Mouse (Mus musculus): ENCODE measurements around the gene Hist1h4b. TPM values are rescaled to one million over a fixed set of nuclear protein-coding genes. Genes with fewer than 3 reads are reported as not detected.

Hist1h4b gene
- polyA plus RNA-seq, 1 experiment from 2014 or later = 2.0 TPM

GRCm38 (mm10) chr13:23779025-23779424 is 22.2 kb downstream of the Hist1h4b start:
- ChIA-PET CTCF (no interaction called here), POLR2A (no interaction called here)
- TF ChIP-seq CTCF (IDR thresholded peaks at IDR 0.05) = no peak
- H3K27me3 ChIP-seq = peaks cover 10% of the 10 kb centered on the region
- no peak for DNase-seq (ENCODE audit: low read depth, low spot score)
- no peak for ATAC-seq
- in situ Hi-C loops (cut with MboI; ENCODE audit: low pct_unique_long_range_greater_than_20kb) = no loop called here

GRCm38 (mm10) chr13:23792520-23792919 is 35.7 kb downstream of the Hist1h4b start:
- no peak for ATAC-seq
- ChIA-PET CTCF (interaction anchor here (0.8 to 1.4 kb wide), 8 partner anchors 11 to 516 kb away, joined by 3 to 4 read pairs (median 3); no protein-coding TSS in a partner anchor), POLR2A (no interaction called here)
- TF ChIP-seq CTCF (IDR thresholded peaks at IDR 0.05) = peak; percentile 78
- in situ Hi-C loops (cut with MboI; ENCODE audit: low pct_unique_long_range_greater_than_20kb) = loop anchor here (10.0 kb wide), 1 partner anchor 522 kb away; no protein-coding TSS in a partner anchor
- peaks cover 12% of the 10 kb centered on the region for H3K27me3 ChIP-seq
- peak; percentile 10 for DNase-seq (ENCODE audit: low read depth, low spot score)

- no peak for ATAC-seq
- ChIA-PET POLR2A (no interaction called here), CTCF (interaction anchor here (0.9 kb wide), 1 partner anchor 13 kb away, joined by 3 read pairs; no protein-coding TSS in a partner anchor)
- TF ChIP-seq CTCF (IDR thresholded peaks at IDR 0.05) = no peak
- no peak for DNase-seq (ENCODE audit: low read depth, low spot score)
- in situ Hi-C loops (cut with MboI; ENCODE audit: low pct_unique_long_range_greater_than_20kb) = loop anchor here (10.0 kb wide), 1 partner anchor 515 kb away; no protein-coding TSS in a partner anchor
- peaks cover 4% of the 10 kb centered on the region for H3K27me3 ChIP-seq
These were observed 42.6 kb downstream of the Hist1h4b start for GRCm38 (mm10) chr13:23799405-23799804.

- peaks cover 24% of the 10 kb centered on the region for H3K27me3 ChIP-seq
- ATAC-seq (no peak), DNase-seq (ENCODE audit: low read depth, low spot score) (no peak)
- ChIA-PET POLR2A (no interaction called here), CTCF (interaction anchor here (0.7 to 1.2 kb wide), 2 partner anchors 11 to 12 kb away, joined by 4 to 5 read pairs; no protein-coding TSS in a partner anchor)
- in situ Hi-C loops (cut with MboI; ENCODE audit: low pct_unique_long_range_greater_than_20kb) = no loop called here
- no peak for TF ChIP-seq CTCF (IDR thresholded peaks at IDR 0.05)
These were observed 47.7 kb downstream of the Hist1h4b start for GRCm38 (mm10) chr13:23804532-23804931.

- DNase-seq (ENCODE audit: low read depth, low spot score) (no peak), ATAC-seq (no peak)
- in situ Hi-C loops (cut with MboI; ENCODE audit: low pct_unique_long_range_greater_than_20kb) = no loop called here
- peaks cover 39% of the 10 kb centered on the region for H3K27me3 ChIP-seq
- POLR2A ChIA-PET = no interaction called here
- CTCF ChIA-PET = interaction anchor here (0.9 kb wide), 1 partner anchor 14 kb away, joined by 4 read pairs; no protein-coding TSS in a partner anchor
- no peak for TF ChIP-seq CTCF (IDR thresholded peaks at IDR 0.05)
These were observed 49.7 kb downstream of the Hist1h4b start, which contains the start of gene Slc17a2 for GRCm38 (mm10) chr13:23806422-23807052. TSS of gene Slc17a2 (plus strand) at chr13:23806993.

Other genes with a start within 250 kb of the Hist1h4b start
- gene Hist1h4h, start 226.0 kb upstream of the Hist1h4b start, polyA plus RNA-seq (2021) = 7.0 TPM
- gene Hist1h2af, start 223.1 kb upstream of the Hist1h4b start, polyA plus RNA-seq (2021) = 1.3 TPM
- 1.7 TPM for gene Hist1h3g, start 221.6 kb upstream of the Hist1h4b start, polyA plus RNA-seq (2021)
- gene Hist1h2bh, start 213.6 kb upstream of the Hist1h4b start, polyA plus RNA-seq (2021) = 2.1 TPM
- gene Hist1h3f, start 213.0 kb upstream of the Hist1h4b start, polyA plus RNA-seq (2021) = 0.49 TPM
- not detected for gene Hist1h4f, start 205.4 kb upstream of the Hist1h4b start, polyA plus RNA-seq (2021)
- gene Hist1h1d, start 203.8 kb upstream of the Hist1h4b start, polyA plus RNA-seq (2021) = 2.1 TPM
- gene Hist1h3e, start 194.6 kb upstream of the Hist1h4b start, polyA plus RNA-seq (2021) = 0.56 TPM
- 0.72 TPM for gene Hist1h2ae, start 185.8 kb upstream of the Hist1h4b start, polyA plus RNA-seq (2021)
- 12.9 TPM for gene Hist1h2bg, start 185.6 kb upstream of the Hist1h4b start, polyA plus RNA-seq (2021)
- gene Hist1h2bf, start 182.8 kb upstream of the Hist1h4b start, polyA plus RNA-seq (2021) = 2.0 TPM
- 1.0 TPM for gene Hist1h2ad, start 182.6 kb upstream of the Hist1h4b start, polyA plus RNA-seq (2021)
- gene Hist1h3d, start 181.2 kb upstream of the Hist1h4b start, polyA plus RNA-seq (2021) = 1.4 TPM
- gene Hist1h4d, start 175.4 kb upstream of the Hist1h4b start, polyA plus RNA-seq (2021) = 0.36 TPM
- 2.9 TPM for gene Hist1h2be, start 135.9 kb upstream of the Hist1h4b start, polyA plus RNA-seq (2021)
- 1.6 TPM for gene Hist1h1e, start 134.5 kb upstream of the Hist1h4b start, polyA plus RNA-seq (2021)
- 0.92 TPM for gene Hist1h2ac, start 73.1 kb upstream of the Hist1h4b start, polyA plus RNA-seq (2021)
- 60.2 TPM for gene Hist1h2bc, start 72.8 kb upstream of the Hist1h4b start, polyA plus RNA-seq (2021)
- 4.6 TPM for gene Hist1h1t, start 61.2 kb upstream of the Hist1h4b start, polyA plus RNA-seq (2021)
- 0.36 TPM for gene Hist1h4c, start 58.6 kb upstream of the Hist1h4b start, polyA plus RNA-seq (2021)
- gene Hfe, start 46.2 kb upstream of the Hist1h4b start, polyA plus RNA-seq (2021) = 5.8 TPM
- 245 TPM for gene Hist1h1c, start 18.2 kb upstream of the Hist1h4b start, polyA plus RNA-seq (2021)
- gene Hist1h3c, start 11.4 kb upstream of the Hist1h4b start, polyA plus RNA-seq (2021) = 0.73 TPM
- 0.41 TPM for gene Hist1h2bb, start 10.3 kb upstream of the Hist1h4b start, polyA plus RNA-seq (2021)
- gene Hist1h2ab, start 5.9 kb upstream of the Hist1h4b start, polyA plus RNA-seq (2021) = 0.40 TPM
- 0.65 TPM for gene Hist1h3b, start 4.7 kb upstream of the Hist1h4b start, polyA plus RNA-seq (2021)
- gene Hist1h4a, start 4.2 kb downstream of the Hist1h4b start, polyA plus RNA-seq (2021) = 0.13 TPM
- 0.18 TPM for gene Hist1h3a, start 5.4 kb downstream of the Hist1h4b start, polyA plus RNA-seq (2021)
- 1.2 TPM for gene Hist1h1a, start 6.7 kb downstream of the Hist1h4b start, polyA plus RNA-seq (2021)
- gene Trim38, start 12.9 kb downstream of the Hist1h4b start, polyA plus RNA-seq (2021) = not detected
- gene Slc17a2, start 50.0 kb downstream of the Hist1h4b start, polyA plus RNA-seq (2021) = not detected
- 0.06 TPM for gene Slc17a3, start 82.4 kb downstream of the Hist1h4b start, polyA plus RNA-seq (2021)
- gene Slc17a1, start 110.7 kb downstream of the Hist1h4b start, polyA plus RNA-seq (2021) = 15.2 TPM
- gene Slc17a4, start 158.0 kb downstream of the Hist1h4b start, polyA plus RNA-seq (2021) = 0.22 TPM
- gene Hist1h2ba, start 177.1 kb downstream of the Hist1h4b start, polyA plus RNA-seq (2021) = not detected
- not detected for gene Hist1h2aa, start 177.4 kb downstream of the Hist1h4b start, polyA plus RNA-seq (2021)
- 0.21 TPM for gene Scgn, start 234.2 kb downstream of the Hist1h4b start, polyA plus RNA-seq (2021)

Measured in Patski (cell line).